Mouse (Mus musculus) layer of hippocampus, postnatal 10 days (tissue): ENCODE data around the gene Gpatch2. TPM values are rescaled to one million over a fixed set of nuclear protein-coding genes. Genes with fewer than 3 reads are reported as not detected.

Experiments
- DNase-seq, 2 experiments: peaks; one replicate each; pipeline ENCODE4 v3.0.0; 2021; ENCODE audit warnings: low spot score in 2 of 2
- total RNA-seq, 2 experiments: library from RNA; stranded (reverse); gene quantifications; 2 replicates each; pipeline ENCODE4 v1.2.3; 2021

Gene Gpatch2
- total RNA-seq, 2 experiments from 2014 or later: 20.2 to 25.9 TPM

GRCm38 (mm10) chr1:187303221-187303620 is 87.9 kb downstream of the Gpatch2 start:
- DNase-seq: no peak

GRCm38 (mm10) chr1:187307335-187307734 is 92.0 kb downstream of the Gpatch2 start:
- DNase-seq: no peak

GRCm38 (mm10) chr1:187308523-187308922 is 93.2 kb downstream of the Gpatch2 start:
- DNase-seq: no peak

GRCm38 (mm10) chr1:187311122-187311521 is 95.8 kb downstream of the Gpatch2 start:
- DNase-seq: no peak

GRCm38 (mm10) chr1:187313323-187313722 is 98.0 kb downstream of the Gpatch2 start:
- DNase-seq: no peak

- DNase-seq: no peak
These were observed 98.5 kb downstream of the Gpatch2 start for GRCm38 (mm10) chr1:187313763-187314162.

- no peak for DNase-seq
These were observed 99.2 kb downstream of the Gpatch2 start for GRCm38 (mm10) chr1:187314516-187314915.

GRCm38 (mm10) chr1:187315821-187316220 is 100.5 kb downstream of the Gpatch2 start:
- no peak for DNase-seq

- DNase-seq: no peak
These were observed 101.2 kb downstream of the Gpatch2 start for GRCm38 (mm10) chr1:187316555-187316954.

GRCm38 (mm10) chr1:187321814-187322213 is 106.5 kb downstream of the Gpatch2 start:
- DNase-seq: no peak

- DNase-seq: no peak
These were observed 107.3 kb downstream of the Gpatch2 start for GRCm38 (mm10) chr1:187322505-187323208.

GRCm38 (mm10) chr1:187323209-187323589 is 107.9 kb downstream of the Gpatch2 start:
- no peak for DNase-seq

- DNase-seq: no peak
These were observed 127.2 kb downstream of the Gpatch2 start for GRCm38 (mm10) chr1:187342551-187342950.

GRCm38 (mm10) chr1:187345156-187345555 is 129.8 kb downstream of the Gpatch2 start:
- DNase-seq: no peak

- no peak for DNase-seq
These were observed 131.6 kb downstream of the Gpatch2 start for GRCm38 (mm10) chr1:187346923-187347322.

- no peak for DNase-seq
These were observed 132.3 kb downstream of the Gpatch2 start for GRCm38 (mm10) chr1:187347606-187348005.

- DNase-seq: no peak
These were observed 132.9 kb downstream of the Gpatch2 start for GRCm38 (mm10) chr1:187348053-187348820.

- DNase-seq: no peak
These were observed 133.6 kb downstream of the Gpatch2 start for GRCm38 (mm10) chr1:187348859-187349258.

- no peak for DNase-seq
These were observed 140.9 kb downstream of the Gpatch2 start for GRCm38 (mm10) chr1:187356169-187356568.

GRCm38 (mm10) chr1:187356904-187357303 is 141.6 kb downstream of the Gpatch2 start:
- DNase-seq: no peak

GRCm38 (mm10) chr1:187360240-187360639 is 144.9 kb downstream of the Gpatch2 start:
- DNase-seq: no peak

GRCm38 (mm10) chr1:187362536-187362935 is 147.2 kb downstream of the Gpatch2 start:
- DNase-seq: no peak

GRCm38 (mm10) chr1:187365424-187365823 is 150.1 kb downstream of the Gpatch2 start:
- DNase-seq: no peak
